Mouse (Mus musculus) intestine, embryonic 15.5 days (tissue): ENCODE measurements around the gene Gm20388. TPM values are rescaled to one million over a fixed set of nuclear protein-coding genes. Genes with fewer than 3 reads are reported as not detected.

Experiments
- ATAC-seq: fragments of 200-750 bp; cut with Nextera tagmentation; 2 replicates; pipeline ENCODE4 v1.8.0; 2017; ENCODE audit warnings: moderate TSS enrichment, moderate library complexity
- H3K27ac ChIP-seq: fragments of 300-500 bp; sonication (generic); 2 replicates; pipeline ENCODE4 v1.5.1; 2015; ENCODE audit warnings: mild to moderate bottlenecking, inconsistent platforms
- H3K27me3 ChIP-seq: fragments of 300-500 bp; sonication (generic); replicated peaks from 2 replicates; pipeline ENCODE4 v1.6.1; 2015; ENCODE audit warnings: inconsistent platforms
- H3K36me3 ChIP-seq: fragments of 300-500 bp; sonication (generic); 2 replicates; pipeline ENCODE4 v1.6.1; 2015; ENCODE audit warnings: inconsistent platforms
- H3K4me1 ChIP-seq: fragments of 300-500 bp; sonication (generic); replicated peaks from 2 replicates; pipeline ENCODE4 v1.6.1; 2015; ENCODE audit warnings: inconsistent platforms
- H3K4me2 ChIP-seq: fragments of 300-500 bp; sonication (generic); replicated peaks from 2 replicates; pipeline ENCODE4 v1.6.1; 2015; ENCODE audit warnings: mild to moderate bottlenecking, inconsistent platforms
- H3K4me3 ChIP-seq: fragments of 300-500 bp; sonication (generic); replicated peaks from 2 replicates; pipeline ENCODE4 v1.5.1; 2015; ENCODE audit warnings: inconsistent platforms
- H3K9ac ChIP-seq: fragments of 300-500 bp; sonication (generic); 2 replicates; pipeline ENCODE4 v1.6.1; 2015; ENCODE audit warnings: inconsistent platforms
- H3K9me3 ChIP-seq: fragments of 300-500 bp; sonication (generic); 2 replicates; pipeline ENCODE4 v1.6.1; 2016; ENCODE audit warnings: inconsistent platforms
- WGBS: fragments of 180-500 bp; shearing (Covaris S2); methylation state at CpG from one replicate; pipeline ENCODE4 v1.1.7; 2015; 5-methylcytosine and 5-hydroxymethylcytosine counted together
- polyA plus RNA-seq: library from polyadenylated mRNA; unstranded; fragments of >200 nt; fragmentation: Nextera tagmentation; extraction: Ambion mirVana; gene quantifications from 2 replicates; pipeline ENCODE4 v1.2.1, GENCODE M21; 2015

Gm20388 gene
- polyA plus RNA-seq, 1 experiment from 2014 or later: not detected

GRCm38 (mm10) chr8:123894502-123895097, 3984.0 kb downstream of the Gm20388 start, which contains the start of gene Acta1:
TSS of gene Acta1 (minus strand) at chr8:123894751.
- no peak within 1 kb of the TSS for H3K9ac ChIP-seq
- 0 out of 2 replicates have a peak, but pooled peaks have one; percentile 31 for ATAC-seq
- H3K4me2 ChIP-seq: peak within 1 kb of the TSS; percentile 22
- no peaks in the 10 kb centered on the region for H3K36me3 ChIP-seq
- peaks cover 61% of the 10 kb centered on the region for H3K27me3 ChIP-seq
- no peak within 1 kb of the TSS for H3K4me3 ChIP-seq
- H3K9me3 ChIP-seq: no peaks in the 10 kb centered on the region
- 0 out of 2 replicates have a peak, but pooled peaks cover 14% of the 10 kb centered on the region for H3K4me1 ChIP-seq
- H3K27ac ChIP-seq: no peak within 1 kb of the TSS
- 24% methylated on average over 15 of the region's 15 CpGs for WGBS

GRCm38 (mm10) chr8:123895230-123895629, 3984.6 kb downstream of the Gm20388 start:
- ATAC-seq: no peak
- no peak overlapping the region for H3K9ac ChIP-seq
- H3K36me3 ChIP-seq: peaks cover 1% of the 10 kb centered on the region; the same call in 1 of the 2 replicates
- peak overlapping the region; percentile 22; the same call in 1 of the 2 replicates for H3K4me2 ChIP-seq
- no peak overlapping the region for H3K27ac ChIP-seq
- H3K4me3 ChIP-seq: no peak overlapping the region
- 0 out of 2 replicates have a peak, but pooled peaks cover 14% of the 10 kb centered on the region for H3K4me1 ChIP-seq
- 85% methylated on average over 4 of the region's 4 CpGs for WGBS
- no peaks in the 10 kb centered on the region for H3K9me3 ChIP-seq
- H3K27me3 ChIP-seq: peaks cover 57% of the 10 kb centered on the region

GRCm38 (mm10) chr8:123895680-123896365, 3985.2 kb downstream of the Gm20388 start:
- Histone ChIP-seq H3K4me2 (peak overlapping the region; percentile 7; the same call in 1 of the 2 replicates), H3K36me3 (peaks cover 7% of the 10 kb centered on the region; the same call in 1 of the 2 replicates), H3K27ac (no peak overlapping the region), H3K27me3 (peaks cover 55% of the 10 kb centered on the region), H3K9ac (no peak overlapping the region), H3K9me3 (no peaks in the 10 kb centered on the region), H3K4me1 (0 out of 2 replicates have a peak, but pooled peaks cover 14% of the 10 kb centered on the region), H3K4me3 (no peak overlapping the region)
- WGBS: 79% methylated on average over 9 of the region's 9 CpGs
- ATAC-seq: no peak

GRCm38 (mm10) chr8:123896366-123896761, 3985.7 kb downstream of the Gm20388 start:
- Histone ChIP-seq H3K36me3 (peaks cover 8% of the 10 kb centered on the region; the same call in 1 of the 2 replicates), H3K9me3 (no peaks in the 10 kb centered on the region), H3K4me1 (0 out of 2 replicates have a peak, but pooled peaks cover 14% of the 10 kb centered on the region), H3K4me3 (no peak overlapping the region), H3K4me2 (peak overlapping the region; percentile 7; the same call in 1 of the 2 replicates), H3K9ac (no peak overlapping the region), H3K27me3 (peaks cover 49% of the 10 kb centered on the region), H3K27ac (no peak overlapping the region)
- 43% methylated on average over 14 of the region's 14 CpGs for WGBS
- ATAC-seq: peak; percentile 41; the same call in 1 of the 2 replicates

GRCm38 (mm10) chr8:123896774-123897173, 3986.1 kb downstream of the Gm20388 start:
- peaks cover 45% of the 10 kb centered on the region for H3K27me3 ChIP-seq
- 0 out of 2 replicates have a peak, but pooled peaks cover 10% of the 10 kb centered on the region for H3K4me1 ChIP-seq
- H3K9ac ChIP-seq: no peak overlapping the region
- no peak overlapping the region for H3K27ac ChIP-seq
- no peak for ATAC-seq
- H3K4me2 ChIP-seq: peak overlapping the region; percentile 7; the same call in 1 of the 2 replicates
- WGBS: 54% methylated on average over 10 of the region's 10 CpGs
- H3K9me3 ChIP-seq: no peaks in the 10 kb centered on the region
- peaks cover 10% of the 10 kb centered on the region; the same call in 1 of the 2 replicates for H3K36me3 ChIP-seq
- no peak overlapping the region for H3K4me3 ChIP-seq

- ATAC-seq: no peak
- Histone ChIP-seq H3K4me3 (no peak overlapping the region), H3K27me3 (peaks cover 27% of the 10 kb centered on the region), H3K9ac (no peak overlapping the region), H3K27ac (no peak overlapping the region), H3K4me2 (no peak overlapping the region), H3K4me1 (0 out of 2 replicates have a peak, but pooled peaks cover 5% of the 10 kb centered on the region), H3K36me3 (peaks cover 24% of the 10 kb centered on the region; the same call in 1 of the 2 replicates), H3K9me3 (no peaks in the 10 kb centered on the region)
- 84% methylated on average over 5 of the region's 5 CpGs for WGBS
Measured at GRCm38 (mm10) chr8:123898576-123898975, 3987.9 kb downstream of the Gm20388 start.

GRCm38 (mm10) chr8:123899366-123899765, 3988.7 kb downstream of the Gm20388 start:
- Histone ChIP-seq H3K9ac (no peak overlapping the region), H3K4me2 (no peak overlapping the region), H3K27me3 (peaks cover 19% of the 10 kb centered on the region), H3K9me3 (no peaks in the 10 kb centered on the region), H3K27ac (no peak overlapping the region), H3K4me3 (no peak overlapping the region), H3K36me3 (peaks cover 32% of the 10 kb centered on the region; the same call in 1 of the 2 replicates), H3K4me1 (0 out of 2 replicates have a peak, but pooled peaks cover 5% of the 10 kb centered on the region)
- WGBS: 85% methylated on average over 7 of the region's 7 CpGs
- ATAC-seq: no peak

- H3K27me3 ChIP-seq: no peaks in the 10 kb centered on the region
- H3K4me1 ChIP-seq: no peaks in the 10 kb centered on the region
- H3K4me2 ChIP-seq: no peak overlapping the region
- ATAC-seq: no peak
- no peak overlapping the region for H3K27ac ChIP-seq
- no peaks in the 10 kb centered on the region for H3K9me3 ChIP-seq
- peaks cover 38% of the 10 kb centered on the region for H3K36me3 ChIP-seq
- H3K4me3 ChIP-seq: no peak overlapping the region
- H3K9ac ChIP-seq: no peak overlapping the region
- WGBS: 80% methylated on average over 7 of the region's 7 CpGs
Measured at GRCm38 (mm10) chr8:123902653-123903052, 3992.0 kb downstream of the Gm20388 start.

- Histone ChIP-seq H3K9me3 (no peaks in the 10 kb centered on the region), H3K4me3 (no peak overlapping the region), H3K36me3 (peaks cover 36% of the 10 kb centered on the region), H3K4me1 (no peaks in the 10 kb centered on the region), H3K4me2 (no peak overlapping the region), H3K9ac (no peak overlapping the region), H3K27ac (no peak overlapping the region), H3K27me3 (no peaks in the 10 kb centered on the region)
- 87% methylated on average over 6 of the region's 6 CpGs for WGBS
- ATAC-seq: no peak
Measured at GRCm38 (mm10) chr8:123907604-123908003, 3997.0 kb downstream of the Gm20388 start.

- H3K4me2 ChIP-seq: no peak overlapping the region
- H3K4me1 ChIP-seq: no peaks in the 10 kb centered on the region
- no peak overlapping the region for H3K4me3 ChIP-seq
- H3K27me3 ChIP-seq: no peaks in the 10 kb centered on the region
- WGBS: 87% methylated on average over 4 of the region's 4 CpGs
- ATAC-seq: no peak
- H3K36me3 ChIP-seq: peaks cover 23% of the 10 kb centered on the region
- no peaks in the 10 kb centered on the region for H3K9me3 ChIP-seq
- no peak overlapping the region for H3K9ac ChIP-seq
- no peak overlapping the region for H3K27ac ChIP-seq
Measured at GRCm38 (mm10) chr8:123912265-123912664, 4001.6 kb downstream of the Gm20388 start.

- Histone ChIP-seq H3K9ac (no peak overlapping the region), H3K4me3 (no peak overlapping the region), H3K27ac (no peak overlapping the region), H3K4me1 (no peaks in the 10 kb centered on the region), H3K36me3 (peaks cover 28% of the 10 kb centered on the region), H3K4me2 (no peak overlapping the region), H3K9me3 (no peaks in the 10 kb centered on the region), H3K27me3 (no peaks in the 10 kb centered on the region)
- WGBS: 97% methylated on average over 3 of the region's 3 CpGs
- ATAC-seq: no peak
Measured at GRCm38 (mm10) chr8:123914635-123915034, 4004.0 kb downstream of the Gm20388 start.

- Histone ChIP-seq H3K4me2 (no peak overlapping the region), H3K27me3 (no peaks in the 10 kb centered on the region), H3K9me3 (no peaks in the 10 kb centered on the region), H3K27ac (no peak overlapping the region), H3K4me3 (no peak overlapping the region), H3K36me3 (peaks cover 44% of the 10 kb centered on the region), H3K9ac (no peak overlapping the region), H3K4me1 (no peaks in the 10 kb centered on the region)
- 9% methylated on average over 2 of the region's 2 CpGs for WGBS
- peak; percentile 77 for ATAC-seq
Measured at GRCm38 (mm10) chr8:123924719-123925118, 4014.1 kb downstream of the Gm20388 start.
